Mouse (Mus musculus) spleen, adult 2 months (tissue): Measurements from ENCODE around the gene Phlda2. TPM values are rescaled to one million over a fixed set of nuclear protein-coding genes. Genes with fewer than 3 reads are reported as not detected.

Experiments used
- DNase-seq, 2 experiments: peaks; one replicate each; pipeline versions ENCODE4 v3.0.0 to v3.0.0-alpha.2; 2012 to 2021; ENCODE audit warnings: low spot score in 2 of 2, low read depth in 1 of 2
- H3K27ac ChIP-seq: fragments of 200-500 bp; 2 replicates; pipeline ENCODE4 v1.5.1; 2012; ENCODE audit warnings: low read length, inconsistent platforms; ENCODE audit not compliant: insufficient read depth
- H3K27me3 ChIP-seq: fragments of 200-500 bp; 2 replicates; pipeline ENCODE4 v1.6.1; 2012; ENCODE audit warnings: mild to moderate bottlenecking, moderate library complexity, low read length, inconsistent platforms; ENCODE audit not compliant: control insufficient read depth, insufficient read depth
- H3K36me3 ChIP-seq: fragments of 200-500 bp; 2 replicates; pipeline ENCODE4 v1.6.1; 2012; ENCODE audit warnings: mild to moderate bottlenecking, low read length, inconsistent platforms; ENCODE audit not compliant: control insufficient read depth, insufficient read depth
- H3K4me1 ChIP-seq: fragments of 200-500 bp; 2 replicates; pipeline ENCODE4 v1.6.1; 2011; ENCODE audit warnings: inconsistent platforms; ENCODE audit not compliant: control insufficient read depth, insufficient read depth, insufficient read length
- H3K4me3 ChIP-seq: fragments of 200-500 bp; 2 replicates; pipeline ENCODE4 v1.5.1; 2011; ENCODE audit warnings: mild to moderate bottlenecking, inconsistent platforms; ENCODE audit not compliant: insufficient read depth, insufficient read length; ENCODE audit errors: extremely low read depth
- CTCF ChIP-seq: fragments of 200-500 bp; IDR thresholded peaks from 2 replicates; pipeline ENCODE4 v1.5.1; 2011; ENCODE audit warnings: mild to moderate bottlenecking, inconsistent platforms; ENCODE audit not compliant: insufficient read depth, insufficient read length, insufficient replicate concordance; ENCODE audit errors: extremely low read depth
- POLR2A ChIP-seq: fragments of 200-500 bp; IDR thresholded peaks from 2 replicates; pipeline ENCODE4 v1.6.1; 2011; ENCODE audit warnings: low read depth, low read length, inconsistent platforms
- WGBS: fragments of 180-500 bp; shearing (Covaris S2); methylation state at CpG from one replicate; pipeline ENCODE4 v1.1.7; 2018; 5-methylcytosine and 5-hydroxymethylcytosine counted together
- polyA plus RNA-seq: library from polyadenylated mRNA; depleted of rRNA; stranded (reverse); fragments of >200 nt; gene quantifications from 2 replicates; pipeline ENCODE4 v1.2.3, GENCODE M21; 2012; rRNA removed

The Phlda2 gene
- 0.37 and 1.2 TPM in 2 replicates for polyA plus RNA-seq

GRCm38 (mm10) chr7:143502418-143503200, at the start of gene Phlda2:
Phlda2 (minus strand) TSS chr7:143503150.
- 5% methylated on average over 51 of the region's 51 CpGs for WGBS
- no peak for DNase-seq
- H3K36me3 ChIP-seq = no peaks in the 10 kb centered on the region
- peaks cover 15% of the 10 kb centered on the region for H3K27me3 ChIP-seq
- peak within 1 kb of the TSS; percentile 25; the same call in 1 of the 2 replicates for H3K4me3 ChIP-seq
- no peak within 1 kb of the TSS for H3K27ac ChIP-seq
- H3K4me1 ChIP-seq = peaks cover 3% of the 10 kb centered on the region; the same call in 1 of the 2 replicates
- TF ChIP-seq CTCF = no peak
- TF ChIP-seq POLR2A = no peak

GRCm38 (mm10) chr7:143549588-143550220, 46.8 kb upstream of the Phlda2 start:
- H3K4me1 ChIP-seq = peaks cover 7% of the 10 kb centered on the region; the same call in 1 of the 2 replicates
- peak overlapping the region; percentile 93 for H3K27ac ChIP-seq
- no peaks in the 10 kb centered on the region for H3K27me3 ChIP-seq
- H3K36me3 ChIP-seq = 0 out of 2 replicates have a peak, but pooled peaks cover 1% of the 10 kb centered on the region
- TF ChIP-seq POLR2A = no peak
- no peak overlapping the region; the same call in 1 of the 2 replicates for H3K4me3 ChIP-seq
- DNase-seq = no peak
- WGBS = 41% methylated on average over 2 of the region's 2 CpGs

GRCm38 (mm10) chr7:143548976-143549457, 46.1 kb upstream of the Phlda2 start, which contains the start of gene Nap1l4:
Nap1l4 (minus strand) TSS chr7:143549106.
- H3K36me3 ChIP-seq = 0 out of 2 replicates have a peak, but pooled peaks cover 1% of the 10 kb centered on the region
- peaks cover 7% of the 10 kb centered on the region; the same call in 1 of the 2 replicates for H3K4me1 ChIP-seq
- no peaks in the 10 kb centered on the region for H3K27me3 ChIP-seq
- H3K4me3 ChIP-seq = peak within 1 kb of the TSS; percentile 79
- peak; percentile 94 to 98 for DNase-seq
- TF ChIP-seq POLR2A (peak; percentile 82), CTCF (no peak)
- H3K27ac ChIP-seq = peak within 1 kb of the TSS; percentile 93
- under 1% methylated on average over 43 of the region's 43 CpGs for WGBS

- H3K4me1 ChIP-seq = peaks cover 10% of the 10 kb centered on the region; the same call in 1 of the 2 replicates
- peak overlapping the region; percentile 79 for H3K4me3 ChIP-seq
- no peak for TF ChIP-seq POLR2A
- TF ChIP-seq CTCF = no peak
- H3K36me3 ChIP-seq = 0 out of 2 replicates have a peak, but pooled peaks cover 1% of the 10 kb centered on the region
- H3K27me3 ChIP-seq = no peaks in the 10 kb centered on the region
- H3K27ac ChIP-seq = peak overlapping the region; percentile 90
- peak; percentile 49 to 63 for DNase-seq
- WGBS = under 1% methylated on average over 47 of the region's 63 CpGs
Measured at GRCm38 (mm10) chr7:143548231-143548961, 45.4 kb upstream of the Phlda2 start.

- no peak overlapping the region for H3K4me3 ChIP-seq
- WGBS = 25% methylated on average over 2 of the region's 2 CpGs
- peaks cover 15% of the 10 kb centered on the region for H3K4me1 ChIP-seq
- no peak for DNase-seq
- TF ChIP-seq CTCF (no peak), POLR2A (no peak)
- H3K36me3 ChIP-seq = 0 out of 2 replicates have a peak, but pooled peaks cover 1% of the 10 kb centered on the region
- no peak overlapping the region for H3K27ac ChIP-seq
- H3K27me3 ChIP-seq = no peaks in the 10 kb centered on the region
Measured at GRCm38 (mm10) chr7:143546554-143546953, 43.6 kb upstream of the Phlda2 start.

GRCm38 (mm10) chr7:143544368-143544767, 41.4 kb upstream of the Phlda2 start:
- H3K36me3 ChIP-seq = peaks cover 7% of the 10 kb centered on the region
- peaks cover 15% of the 10 kb centered on the region for H3K4me1 ChIP-seq
- no peak for TF ChIP-seq POLR2A
- TF ChIP-seq CTCF = peak; percentile 17; the same call in 1 of the 2 replicates
- no peaks in the 10 kb centered on the region for H3K27me3 ChIP-seq
- H3K4me3 ChIP-seq = no peak overlapping the region
- no peak overlapping the region for H3K27ac ChIP-seq
- 82% methylated on average over 2 of the region's 2 CpGs for WGBS
- DNase-seq = peak; percentile 26 to 34
